Mouse (Mus musculus) cerebellum, adult 2 months (tissue): ENCODE data around the gene Casp8ap2. TPM values are rescaled to one million over a fixed set of nuclear protein-coding genes. Genes with fewer than 3 reads are reported as not detected.

Experiments used
- DNase-seq, 2 experiments: peaks; one replicate each; pipeline ENCODE4 v3.0.0; 2021
- H3K27ac ChIP-seq: fragments of 200-500 bp; 2 replicates; pipeline ENCODE4 v1.5.1; 2012; ENCODE audit warnings: low read length, control low read depth, inconsistent platforms; ENCODE audit not compliant: insufficient read depth
- H3K27me3 ChIP-seq: fragments of 200-500 bp; 2 replicates; pipeline ENCODE4 v1.6.1; 2012; ENCODE audit warnings: inconsistent platforms, mild to moderate bottlenecking, low read length, moderate library complexity; ENCODE audit not compliant: control insufficient read depth, insufficient read depth
- H3K4me1 ChIP-seq: fragments of 200-500 bp; 2 replicates; pipeline ENCODE4 v1.6.1; 2011; ENCODE audit warnings: low read length; ENCODE audit not compliant: control insufficient read depth, insufficient read depth
- H3K4me3 ChIP-seq: fragments of 200-500 bp; replicated peaks from 2 replicates; pipeline ENCODE3; 2011; ENCODE audit warnings: mild to moderate bottlenecking, low read depth, low read length, control low read depth; ENCODE audit not compliant: insufficient read depth
- CTCF ChIP-seq: fragments of 200-500 bp; IDR thresholded peaks from 2 replicates; pipeline ENCODE4 v1.5.1; 2011; ENCODE audit warnings: low read depth, mild to moderate bottlenecking, control low read depth, low read length, moderate library complexity, borderline replicate concordance; ENCODE audit not compliant: insufficient read depth
- POLR2A ChIP-seq: fragments of 200-500 bp; IDR thresholded peaks from 2 replicates; pipeline ENCODE4 v1.6.1; 2011; ENCODE audit warnings: low read length, control low read depth, borderline replicate concordance; ENCODE audit not compliant: insufficient read depth
- WGBS: fragments of 180-500 bp; shearing (Covaris S2); methylation state at CpG from one replicate; pipeline ENCODE4 v1.1.7; 2018; 5-methylcytosine and 5-hydroxymethylcytosine counted together
- polyA plus RNA-seq: library from polyadenylated mRNA; depleted of rRNA; stranded (reverse); fragments of >200 nt; gene quantifications from 2 replicates; pipeline ENCODE4 v1.2.3, GENCODE M21; 2012; rRNA removed

The Casp8ap2 gene
- 5.9 and 7.7 TPM in 2 replicates for polyA plus RNA-seq

DNA sequence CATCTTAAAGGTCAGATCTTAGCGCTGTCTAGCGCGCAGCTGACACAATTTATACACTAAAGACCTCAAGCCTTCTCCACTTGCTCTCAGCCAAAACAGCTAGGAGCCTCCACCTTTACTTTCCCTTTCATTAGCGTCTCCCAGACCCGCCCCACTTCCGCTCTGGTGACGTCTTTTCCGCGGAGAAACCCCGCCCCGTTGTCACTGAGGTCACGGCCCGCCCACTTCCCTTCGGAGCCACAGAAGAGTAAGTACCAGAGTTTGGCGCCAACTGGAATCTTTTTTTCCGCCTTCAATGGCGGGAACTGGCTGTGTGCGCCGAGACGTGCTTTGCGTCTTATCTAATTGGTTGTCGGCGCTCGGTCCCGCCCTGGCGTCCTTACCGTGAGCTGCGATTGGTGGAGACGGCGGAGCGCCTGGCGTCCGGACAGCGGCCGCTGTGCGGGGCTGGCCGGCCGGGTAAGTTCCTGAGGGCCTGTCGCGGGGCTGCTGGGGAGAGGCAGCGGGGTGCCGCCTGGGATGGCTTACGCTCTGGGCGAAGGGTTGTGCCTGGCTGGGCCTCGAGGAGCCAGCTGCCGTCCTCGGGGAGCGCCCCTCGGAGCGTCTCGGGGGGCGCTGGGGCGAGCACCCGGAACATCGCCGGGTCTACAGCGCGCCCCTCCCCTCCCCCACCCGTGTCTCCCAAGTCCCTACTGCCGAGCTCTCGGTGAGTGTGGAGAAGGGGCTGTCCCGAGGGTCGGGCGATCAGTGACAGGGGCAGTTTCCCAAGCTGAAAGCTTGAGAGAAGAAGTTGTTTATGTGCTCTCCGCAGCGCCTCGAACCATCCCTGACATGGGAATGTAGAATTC lies at the start of gene Casp8ap2:
Gene Casp8ap2 (plus strand): TSS at position 418 of the 848 bp plus-strand sequence.
- peak within 1 kb of the TSS; percentile 26; the same call in 1 of the 2 replicates for H3K27ac ChIP-seq
- under 1% methylated on average over 67 of the region's 67 CpGs for WGBS
- peak; percentile 99 to 100 for DNase-seq
- no peaks in the 10 kb centered on the region for H3K4me1 ChIP-seq
- peak within 1 kb of the TSS; percentile 65 for H3K4me3 ChIP-seq
- no peaks in the 10 kb centered on the region for H3K27me3 ChIP-seq
- TF ChIP-seq POLR2A, result peak; percentile 85
- no peak for TF ChIP-seq CTCF

DNA sequence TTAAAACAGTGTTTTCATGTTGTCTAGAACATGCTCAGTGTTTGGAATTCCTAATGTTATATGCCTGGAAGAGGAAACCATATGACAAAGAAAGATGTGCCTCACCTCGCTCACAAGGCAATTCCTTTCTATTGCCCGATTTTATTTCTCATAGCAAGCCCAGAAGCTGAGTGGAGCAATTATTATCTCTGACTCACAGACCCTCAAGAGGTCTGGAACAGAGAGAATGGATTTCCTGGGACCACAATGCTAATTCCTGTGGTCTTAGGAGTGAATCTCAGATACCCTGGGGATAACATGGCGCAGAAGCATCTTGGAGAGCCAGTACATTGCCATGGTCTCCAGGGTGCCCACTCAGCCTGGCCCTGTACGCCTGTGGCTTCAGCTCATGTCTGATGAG lies 46.2 kb upstream of the Casp8ap2 start:
- Histone ChIP-seq H3K4me1 (peaks cover 8% of the 10 kb centered on the region), H3K27ac (no peak overlapping the region), H3K4me3 (no peak overlapping the region), H3K27me3 (no peaks in the 10 kb centered on the region)
- DNase-seq, result no peak
- TF ChIP-seq CTCF (no peak), POLR2A (no peak)
- 85% methylated on average over 4 of the region's 4 CpGs for WGBS

DNA sequence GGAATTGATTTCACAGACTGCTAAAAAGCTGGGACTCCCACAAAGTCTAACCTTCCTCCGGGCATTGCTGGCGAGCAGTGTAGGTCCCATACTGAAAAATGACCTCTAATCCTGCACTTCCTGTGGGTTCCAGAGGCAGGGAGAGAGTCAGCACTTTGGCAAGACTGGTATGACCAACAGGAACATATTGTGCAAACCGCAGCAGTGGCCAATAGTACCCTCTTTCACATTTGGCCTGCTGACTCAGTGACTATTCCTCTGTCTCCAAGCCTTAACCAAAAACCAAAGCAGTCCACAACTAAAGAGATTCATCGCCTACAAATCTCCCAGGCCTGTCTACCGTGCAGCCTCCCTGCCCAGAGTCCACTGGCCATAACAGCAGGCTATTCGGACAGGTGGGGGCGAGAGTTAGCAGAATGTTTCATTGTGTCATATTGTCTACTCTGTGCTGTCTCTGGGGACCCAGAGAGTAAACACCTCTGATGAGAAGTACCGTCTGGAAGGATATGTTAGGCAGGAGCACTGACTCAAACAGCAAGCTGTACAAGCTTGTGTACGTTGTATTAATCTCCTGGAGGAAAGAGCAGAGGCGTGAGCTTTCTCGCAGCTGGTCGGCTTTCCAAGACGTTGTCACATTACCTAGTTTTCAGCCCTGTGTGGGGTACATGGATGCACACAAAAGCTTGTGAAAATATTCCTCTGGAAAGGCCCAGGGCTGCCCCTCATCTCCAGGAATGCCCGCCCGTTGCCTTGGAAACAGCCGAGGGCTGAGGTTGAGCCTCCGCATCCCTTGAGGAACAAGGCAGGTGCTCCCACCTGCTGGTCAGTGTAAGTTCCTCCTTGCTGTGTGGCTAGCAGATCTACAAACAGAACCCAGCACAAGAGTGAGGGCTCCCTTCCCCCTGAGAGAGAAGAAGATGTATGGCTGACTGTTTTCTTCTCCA lies 45.0 kb upstream of the Casp8ap2 start:
- TF ChIP-seq POLR2A, result no peak
- TF ChIP-seq CTCF, result peak; percentile 51; the same call in 1 of the 2 replicates
- H3K4me3 ChIP-seq, result no peak overlapping the region
- H3K4me1 ChIP-seq, result peaks cover 8% of the 10 kb centered on the region
- no peaks in the 10 kb centered on the region for H3K27me3 ChIP-seq
- H3K27ac ChIP-seq, result no peak overlapping the region
- 46% methylated on average over 17 of the region's 17 CpGs for WGBS
- peak; percentile 30 for DNase-seq

DNA sequence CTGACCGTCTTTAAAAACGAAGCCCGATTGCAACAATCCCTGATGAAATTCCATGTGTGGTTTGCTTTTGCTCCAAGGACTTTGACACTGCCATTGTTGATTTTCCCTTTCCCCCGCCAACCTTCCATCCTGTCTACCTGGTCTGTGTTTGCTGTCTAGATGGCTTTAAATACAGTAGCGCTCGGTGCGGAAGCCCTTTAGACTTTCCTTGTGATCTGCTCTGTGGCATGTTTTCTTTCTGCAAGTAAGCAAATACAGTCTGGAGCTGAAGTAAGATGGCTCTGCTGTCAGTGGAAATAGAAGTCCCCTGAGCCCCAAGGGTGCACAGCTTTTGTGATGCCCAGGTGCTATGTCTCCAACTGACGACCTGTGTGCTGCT lies 44.3 kb upstream of the Casp8ap2 start:
- 87% methylated on average over 8 of the region's 8 CpGs for WGBS
- H3K27ac ChIP-seq, result no peak overlapping the region

DNA sequence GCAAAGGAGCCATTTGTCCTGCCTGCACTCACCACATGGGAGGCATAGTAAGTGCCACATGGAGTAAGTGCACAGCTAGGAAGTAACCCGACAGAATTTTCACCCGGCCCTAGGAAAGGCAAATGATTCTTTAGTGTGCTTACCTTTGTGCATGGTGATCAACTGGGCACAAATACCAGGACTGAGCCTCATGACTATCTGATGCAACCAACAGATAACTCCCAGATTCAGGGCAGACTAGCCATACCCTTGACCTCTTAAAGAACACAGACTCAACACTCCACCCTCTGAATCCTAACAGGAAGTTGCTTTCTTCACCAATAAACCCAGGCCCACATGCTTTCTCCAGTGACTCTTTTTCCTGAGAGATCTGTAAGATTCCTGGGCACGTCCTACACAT lies 43.8 kb upstream of the Casp8ap2 start:
- DNase-seq, result no peak
- Histone ChIP-seq H3K4me1 (peaks cover 8% of the 10 kb centered on the region), H3K27ac (no peak overlapping the region), H3K27me3 (no peaks in the 10 kb centered on the region), H3K4me3 (no peak overlapping the region)
- TF ChIP-seq POLR2A (no peak), CTCF (no peak)
- 75% methylated on average over 3 of the region's 3 CpGs for WGBS

More for the DNA sequence above, 44.3 kb upstream of the Casp8ap2 start:
- H3K27me3 ChIP-seq, result no peaks in the 10 kb centered on the region
- no peak overlapping the region for H3K4me3 ChIP-seq
- no peak for DNase-seq
- TF ChIP-seq POLR2A (no peak), CTCF (no peak)
- H3K4me1 ChIP-seq, result peaks cover 8% of the 10 kb centered on the region

DNA sequence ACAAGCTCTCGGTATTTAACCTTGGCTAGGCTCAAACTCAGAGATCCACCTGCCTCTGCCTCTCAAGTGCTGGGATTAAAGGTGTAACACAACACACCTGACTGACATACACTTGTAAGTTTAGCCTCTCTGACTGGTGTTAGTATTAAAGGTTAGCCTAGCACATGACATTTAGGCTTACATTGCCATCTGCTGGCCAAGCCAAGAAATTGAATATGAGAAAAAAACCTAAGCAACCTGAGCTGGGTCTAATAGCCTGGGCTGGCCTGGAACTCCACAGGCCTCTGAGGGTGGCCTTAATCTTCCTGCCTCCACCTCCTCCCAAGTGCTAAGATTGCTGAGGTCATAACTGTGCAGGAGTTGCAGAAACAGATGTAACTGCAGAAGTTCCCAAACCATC lies 43.1 kb upstream of the Casp8ap2 start:
- H3K4me3 ChIP-seq, result no peak overlapping the region
- H3K27ac ChIP-seq, result no peak overlapping the region
- WGBS, result 65% methylated on average over 1 of the region's 1 CpGs
- H3K27me3 ChIP-seq, result no peaks in the 10 kb centered on the region
- H3K4me1 ChIP-seq, result peaks cover 8% of the 10 kb centered on the region
- TF ChIP-seq CTCF (peak; percentile 49; the same call in 1 of the 2 replicates), POLR2A (no peak)
- DNase-seq, result peak; percentile 50 to 62

DNA sequence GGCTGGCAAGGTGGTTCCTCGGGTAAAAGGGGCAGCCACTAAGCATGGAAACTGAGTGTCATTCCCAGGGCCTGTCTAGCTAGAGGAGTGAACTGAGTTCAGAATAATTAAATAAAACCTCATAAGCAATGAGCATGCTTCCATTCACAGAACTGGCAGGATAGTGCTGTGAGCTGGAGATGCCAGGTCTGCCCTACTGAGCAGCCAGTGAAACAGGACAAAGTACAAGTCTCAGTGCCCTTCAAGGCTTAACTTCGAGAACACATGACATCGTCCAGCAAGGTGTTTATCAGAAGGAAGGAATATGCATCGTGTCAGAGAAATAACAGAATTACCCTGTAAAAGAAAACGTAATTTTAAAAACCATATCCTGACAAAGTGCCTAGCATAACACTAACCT lies 41.7 kb upstream of the Casp8ap2 start:
- TF ChIP-seq CTCF, result no peak
- TF ChIP-seq POLR2A, result no peak
- H3K27me3 ChIP-seq, result no peaks in the 10 kb centered on the region
- H3K4me3 ChIP-seq, result no peak overlapping the region
- WGBS, result 76% methylated on average over 5 of the region's 5 CpGs
- H3K27ac ChIP-seq, result no peak overlapping the region
- DNase-seq, result no peak
- peaks cover 8% of the 10 kb centered on the region for H3K4me1 ChIP-seq
